Mouse (Mus musculus) limb, embryonic 12.5 days (tissue): ENCODE data around the gene Sp7. TPM values are rescaled to one million over a fixed set of nuclear protein-coding genes. Genes with fewer than 3 reads are reported as not detected.
"Not testable (repeated sequence)": the region's sequence is repeated elsewhere in the genome, so short reads cannot be mapped to it uniquely, and the experiment has no call there.

Experiments
- ATAC-seq: fragments of 200-750 bp; cut with Nextera tagmentation; 2 replicates; pipeline ENCODE4 v1.8.0; 2017; ENCODE audit warnings: low read depth, moderate TSS enrichment; ENCODE audit not compliant: insufficient number of reproducible peaks, insufficient read depth, low FRiP score, low TSS enrichment
- H3K27ac ChIP-seq: fragments of 300-500 bp; sonication (generic); 2 replicates; pipeline ENCODE4 v1.5.1; 2016; ENCODE audit warnings: mild to moderate bottlenecking, moderate library complexity
- H3K27me3 ChIP-seq: fragments of 300-500 bp; sonication (generic); 2 replicates; pipeline ENCODE4 v1.6.1; 2016; ENCODE audit warnings: mild to moderate bottlenecking, moderate library complexity
- H3K36me3 ChIP-seq: fragments of 300-500 bp; sonication (generic); 2 replicates; pipeline ENCODE4 v1.6.1; 2016; ENCODE audit warnings: mild to moderate bottlenecking, moderate library complexity
- H3K4me1 ChIP-seq: fragments of 300-500 bp; sonication (generic); replicated peaks from 2 replicates; pipeline ENCODE4 v1.6.1; 2016
- H3K4me2 ChIP-seq: fragments of 300-500 bp; sonication (generic); 2 replicates; pipeline ENCODE4 v1.6.1; 2016; ENCODE audit warnings: mild to moderate bottlenecking, moderate library complexity
- H3K4me3 ChIP-seq: fragments of 300-500 bp; sonication (generic); replicated peaks from 2 replicates; pipeline ENCODE4 v1.5.1; 2016; ENCODE audit warnings: mild to moderate bottlenecking
- H3K9ac ChIP-seq: fragments of 300-500 bp; sonication (generic); replicated peaks from 2 replicates; pipeline ENCODE4 v1.6.1; 2016; ENCODE audit warnings: mild to moderate bottlenecking, moderate library complexity
- H3K9me3 ChIP-seq: fragments of 300-500 bp; sonication (generic); 2 replicates; pipeline ENCODE4 v1.6.1; 2016; ENCODE audit warnings: mild to moderate bottlenecking, moderate library complexity
- WGBS: fragments of 180-500 bp; shearing (Covaris S2); methylation state at CpG from one replicate; pipeline ENCODE4 v1.1.7; 2016; 5-methylcytosine and 5-hydroxymethylcytosine counted together
- polyA plus RNA-seq: library from polyadenylated mRNA; unstranded; fragments of >200 nt; fragmentation: Nextera tagmentation; extraction: Ambion mirVana; gene quantifications from 2 replicates; pipeline ENCODE4 v1.2.1, GENCODE M21; 2016

The Sp7 gene
- polyA plus RNA-seq, 1 experiment from 2014 or later, result 3.1 TPM

DNA sequence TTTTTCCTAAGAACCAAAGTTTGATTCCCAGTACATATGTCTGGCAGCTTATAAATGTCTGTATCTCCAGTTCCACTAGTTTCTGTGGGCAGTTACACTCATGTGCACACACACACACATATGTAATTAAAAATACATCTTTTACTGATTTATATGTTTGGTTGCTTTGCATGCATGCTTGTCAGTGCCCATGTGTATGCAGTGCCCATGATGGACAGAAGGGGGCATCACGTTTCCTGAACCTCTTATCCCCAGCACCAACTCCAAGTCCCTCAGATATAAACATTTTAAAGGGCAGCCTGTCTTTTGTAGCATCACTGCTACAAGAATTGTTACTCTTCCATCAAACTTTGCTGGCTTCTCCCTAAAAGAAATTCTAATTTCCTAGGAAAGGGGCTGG is 25.4 kb downstream of the Sp7 start:
- Histone ChIP-seq H3K27me3 (no peaks in the 10 kb centered on the region), H3K36me3 (peaks cover 86% of the 10 kb centered on the region), H3K9ac (no peak overlapping the region), H3K4me3 (no peak overlapping the region), H3K27ac (no peak overlapping the region), H3K4me2 (no peak overlapping the region), H3K9me3 (no peaks in the 10 kb centered on the region), H3K4me1 (no peaks in the 10 kb centered on the region)
- ATAC-seq, result no peak
- WGBS, result 17% methylated on average over 1 of the region's 1 CpGs

DNA sequence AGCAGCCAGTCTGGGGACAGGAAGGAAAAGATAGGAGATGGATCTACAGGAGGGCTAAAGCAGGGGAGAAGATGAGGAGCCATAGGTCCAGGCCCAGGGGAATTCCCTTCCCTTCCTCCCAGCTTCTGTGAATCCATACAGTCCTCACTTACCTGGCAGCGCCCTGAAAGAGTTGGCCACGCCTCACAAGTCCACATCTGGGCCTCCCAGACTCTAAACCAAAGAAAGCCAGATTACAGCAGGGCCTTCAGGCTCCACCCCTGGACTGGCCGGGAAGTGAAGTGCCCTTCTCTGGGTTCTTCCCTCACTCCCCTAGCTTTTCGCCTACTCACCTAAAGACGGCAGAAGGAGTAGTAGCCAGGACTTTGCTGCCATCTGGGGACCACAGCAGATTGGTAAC is 27.4 kb downstream of the Sp7 start:
- no peak overlapping the region for H3K4me2 ChIP-seq
- WGBS, result 63% methylated on average over 5 of the region's 5 CpGs
- no peak overlapping the region for H3K4me3 ChIP-seq
- no peaks in the 10 kb centered on the region for H3K9me3 ChIP-seq
- no peaks in the 10 kb centered on the region for H3K4me1 ChIP-seq
- ATAC-seq, result no peak
- H3K27ac ChIP-seq, result no peak overlapping the region
- H3K9ac ChIP-seq, result no peak overlapping the region
- H3K27me3 ChIP-seq, result no peaks in the 10 kb centered on the region
- peaks cover 86% of the 10 kb centered on the region for H3K36me3 ChIP-seq

DNA sequence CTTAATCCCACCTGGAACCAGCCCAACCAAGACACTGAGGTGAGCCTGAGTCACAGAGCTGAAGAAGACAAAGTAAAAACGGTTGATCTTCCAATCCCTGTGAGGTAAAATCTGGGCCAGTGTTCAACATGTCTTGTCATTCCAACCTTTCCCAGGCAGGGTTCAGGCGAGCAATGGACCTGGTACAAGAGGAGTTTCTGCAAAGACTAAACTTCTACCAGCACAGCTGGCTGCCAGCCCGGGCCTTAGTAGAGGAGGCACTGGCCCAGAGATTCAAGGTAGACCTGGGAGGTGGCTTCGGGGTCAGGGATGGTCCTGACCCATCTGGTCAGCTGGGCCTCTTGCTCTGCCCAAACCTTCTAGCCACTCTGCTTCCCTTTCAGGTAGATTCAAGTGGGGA is 30.0 kb downstream of the Sp7 start:
- peaks cover 15% of the 10 kb centered on the region for H3K4me1 ChIP-seq
- no peak for ATAC-seq
- H3K27ac ChIP-seq, result no peak overlapping the region
- H3K9me3 ChIP-seq, result no peaks in the 10 kb centered on the region
- H3K4me2 ChIP-seq, result no peak overlapping the region
- peaks cover 88% of the 10 kb centered on the region for H3K36me3 ChIP-seq
- H3K4me3 ChIP-seq, result no peak overlapping the region
- no peak overlapping the region for H3K9ac ChIP-seq
- no peaks in the 10 kb centered on the region for H3K27me3 ChIP-seq
- WGBS, result 90% methylated on average over 4 of the region's 4 CpGs

DNA sequence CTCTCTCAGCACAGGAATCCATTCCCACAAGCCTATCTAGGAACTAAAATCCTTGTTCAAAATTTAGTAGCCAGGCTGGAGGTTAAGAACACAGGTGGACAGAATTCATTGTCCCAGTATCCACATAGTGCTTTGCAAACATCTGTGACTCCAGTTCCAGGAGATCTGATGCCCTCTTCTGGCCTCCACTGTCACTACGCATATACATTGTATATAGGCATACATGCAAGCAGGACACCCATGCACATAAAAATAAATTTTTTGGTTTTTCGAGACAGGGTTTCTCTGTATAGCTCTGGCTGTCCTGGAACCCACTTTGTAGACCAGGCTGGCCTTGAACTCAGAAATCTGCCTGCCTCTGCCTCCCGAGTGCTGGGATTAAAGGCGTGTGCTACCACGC is 31.1 kb downstream of the Sp7 start:
- H3K27ac ChIP-seq, H3K9me3 ChIP-seq, H3K4me2 ChIP-seq, H3K27me3 ChIP-seq, ATAC-seq, H3K9ac ChIP-seq, H3K4me3 ChIP-seq: not testable (repeated sequence)
- 93% methylated on average over 5 of the region's 5 CpGs for WGBS
- H3K4me1 ChIP-seq, result peaks cover 21% of the 10 kb centered on the region
- H3K36me3 ChIP-seq, result peaks cover 88% of the 10 kb centered on the region

DNA sequence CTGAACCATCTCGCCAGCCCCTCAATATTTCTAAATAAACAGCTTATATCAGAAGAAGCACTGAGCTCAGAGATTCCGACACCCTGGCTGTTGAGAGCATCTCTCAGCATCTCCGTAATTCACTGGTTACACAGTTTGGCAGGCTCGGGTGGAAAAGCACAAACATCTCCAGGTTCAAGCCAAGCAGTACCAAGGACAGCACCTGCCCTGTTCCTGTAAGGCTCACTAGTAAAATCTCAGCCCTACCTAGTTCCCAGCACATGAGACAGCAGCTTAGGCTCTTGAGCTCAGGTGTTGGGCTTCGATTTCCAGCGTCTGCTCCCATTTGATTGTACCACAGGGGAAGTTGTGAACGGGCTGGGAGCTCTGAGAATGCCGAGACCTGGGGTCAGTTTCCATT is 31.7 kb downstream of the Sp7 start:
- 84% methylated on average over 8 of the region's 8 CpGs for WGBS
- Histone ChIP-seq H3K9ac (no peak overlapping the region), H3K27ac (no peak overlapping the region), H3K4me1 (peaks cover 22% of the 10 kb centered on the region), H3K9me3 (no peaks in the 10 kb centered on the region), H3K4me2 (no peak overlapping the region), H3K27me3 (no peaks in the 10 kb centered on the region), H3K4me3 (no peak overlapping the region), H3K36me3 (peaks cover 90% of the 10 kb centered on the region)
- no peak for ATAC-seq

DNA sequence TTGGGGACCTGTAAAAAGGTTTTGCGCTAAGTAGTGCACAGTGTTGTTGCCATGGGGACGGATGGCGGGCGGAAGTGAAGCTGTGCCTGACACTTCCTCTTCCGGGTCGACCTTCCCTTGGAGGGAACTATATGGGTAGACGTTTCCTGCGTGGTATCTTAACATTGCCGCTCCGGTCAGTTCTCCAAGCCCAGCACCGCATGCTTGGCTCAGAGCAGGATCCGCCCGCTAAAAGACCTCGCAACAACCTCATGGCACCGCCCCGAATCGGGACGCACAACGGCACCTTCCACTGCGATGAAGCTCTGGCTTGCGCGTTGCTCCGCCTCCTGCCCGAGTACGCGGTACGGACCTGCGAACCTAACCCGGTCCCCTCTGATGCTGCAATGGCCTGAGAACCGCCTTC is 35.4 kb downstream of the Sp7 start, which contains the start of gene Myg1:
Myg1 (plus strand) TSS at position 100 of the 406 bp plus-strand sequence.
- Histone ChIP-seq H3K36me3 (peaks cover 75% of the 10 kb centered on the region), H3K9me3 (no peaks in the 10 kb centered on the region), H3K4me2 (peak within 1 kb of the TSS; percentile 87), H3K27ac (peak within 1 kb of the TSS; percentile 79), H3K9ac (peak within 1 kb of the TSS; percentile 75), H3K27me3 (no peaks in the 10 kb centered on the region), H3K4me3 (peak within 1 kb of the TSS; percentile 76), H3K4me1 (peaks cover 30% of the 10 kb centered on the region)
- under 1% methylated on average over 30 of the region's 30 CpGs for WGBS
- peak; percentile 88 for ATAC-seq

DNA sequence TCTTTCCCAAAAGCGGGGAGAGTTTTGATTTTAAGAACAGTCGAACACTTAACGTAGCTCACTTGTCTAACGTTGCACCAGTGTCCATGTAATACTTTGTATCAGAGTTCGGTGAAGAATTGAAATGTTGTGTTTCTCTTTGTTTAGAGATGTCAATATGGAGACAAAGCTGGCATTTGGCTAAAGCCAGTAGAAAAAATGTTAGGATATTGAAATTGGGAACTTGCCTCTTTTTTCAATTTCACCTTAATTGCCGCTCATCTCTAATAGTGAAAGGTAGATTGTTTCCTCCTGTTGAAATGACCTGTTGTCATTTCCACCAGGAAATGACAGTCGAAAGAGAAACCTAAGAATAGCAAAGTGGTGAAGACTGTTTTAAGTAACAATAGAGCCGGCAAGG is 40.1 kb downstream of the Sp7 start:
- Histone ChIP-seq H3K4me1 (peaks cover 18% of the 10 kb centered on the region), H3K9me3 (no peaks in the 10 kb centered on the region), H3K27me3 (no peaks in the 10 kb centered on the region), H3K4me3 (peak overlapping the region; percentile 82), H3K27ac (peak overlapping the region; percentile 87; the same call in 1 of the 2 replicates), H3K9ac (peak overlapping the region; percentile 79), H3K36me3 (peaks cover 56% of the 10 kb centered on the region), H3K4me2 (peak overlapping the region; percentile 89)
- 67% methylated on average over 8 of the region's 8 CpGs for WGBS
- ATAC-seq, result no peak

DNA sequence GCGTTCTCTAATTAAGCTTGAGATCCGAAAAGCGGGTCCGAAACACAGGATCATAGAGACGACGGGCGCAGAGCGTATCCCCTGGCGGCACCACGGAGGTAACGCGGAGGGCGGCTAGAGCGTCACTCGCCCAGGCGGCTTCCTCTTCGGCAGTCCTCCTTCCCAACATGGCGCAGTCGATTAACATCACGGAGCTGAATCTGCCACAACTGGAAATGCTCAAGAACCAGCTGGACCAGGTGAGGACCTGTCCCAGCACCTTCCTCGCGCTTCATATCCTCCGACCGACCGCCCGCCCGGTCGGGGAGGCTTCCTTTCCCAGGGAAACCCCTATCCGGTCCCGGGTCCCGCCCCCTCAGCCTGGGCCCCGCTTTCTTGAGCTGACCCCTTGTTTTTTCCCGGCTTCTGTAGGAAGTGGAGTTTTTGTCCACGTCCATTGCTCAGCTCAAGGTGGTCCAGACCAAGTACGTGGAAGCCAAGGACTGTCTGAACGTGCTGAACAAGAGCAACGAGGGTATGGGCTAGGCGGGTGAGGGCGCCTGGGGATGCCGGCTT is 40.9 kb downstream of the Sp7 start, which contains the start of gene Pfdn5:
Pfdn5 (plus strand) TSS at position 95 of the 555 bp plus-strand sequence.
- Histone ChIP-seq H3K9ac (peak within 1 kb of the TSS; percentile 79), H3K4me1 (peaks cover 14% of the 10 kb centered on the region), H3K27me3 (no peaks in the 10 kb centered on the region), H3K4me3 (peak within 1 kb of the TSS; percentile 82), H3K27ac (peak within 1 kb of the TSS; percentile 87), H3K9me3 (no peaks in the 10 kb centered on the region), H3K36me3 (peaks cover 62% of the 10 kb centered on the region), H3K4me2 (peak within 1 kb of the TSS; percentile 89)
- WGBS, result under 1% methylated on average over 40 of the region's 40 CpGs
- peak; percentile 78; the same call in 1 of the 2 replicates for ATAC-seq

DNA sequence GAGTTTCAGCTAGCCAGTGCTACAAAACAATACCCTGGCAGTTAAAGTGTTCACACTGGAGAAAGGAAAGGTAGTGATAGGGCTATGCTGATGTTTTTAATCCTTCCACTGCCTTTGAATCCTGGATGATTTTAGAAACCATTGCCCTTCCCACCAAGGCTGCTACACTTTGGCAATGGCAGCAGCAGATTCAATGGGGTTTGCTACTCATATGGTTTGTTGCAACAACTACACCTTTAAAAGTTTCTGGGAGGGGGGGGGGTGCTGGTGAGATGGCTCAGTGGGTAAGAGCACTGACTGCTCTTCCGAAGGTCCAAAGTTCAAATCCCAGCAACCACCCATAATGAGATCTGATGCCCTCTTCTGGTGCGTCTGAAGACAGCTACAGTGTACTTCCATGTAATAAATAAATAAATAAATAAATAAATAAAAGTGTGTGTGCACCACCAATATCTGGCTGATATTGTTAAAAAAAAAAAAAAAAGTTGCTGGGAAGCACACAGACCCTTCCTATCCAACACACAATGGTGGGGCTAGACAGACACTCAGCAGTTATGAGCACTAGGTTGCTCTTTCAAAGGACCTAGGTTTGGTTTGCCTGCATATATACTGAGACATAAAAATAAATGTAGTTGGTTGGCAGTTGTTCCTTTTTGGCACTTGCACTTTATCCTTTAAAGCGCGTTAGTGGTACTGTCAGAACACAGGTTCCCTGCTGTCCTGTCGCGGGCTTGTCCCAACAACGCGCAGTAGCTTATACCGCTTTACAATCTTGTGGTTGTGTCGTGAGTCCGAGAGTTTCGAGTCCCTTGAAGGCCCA is 42.1 kb downstream of the Sp7 start:
- Histone ChIP-seq H3K27ac (no peak overlapping the region), H3K4me3 (0 out of 2 replicates have a peak overlapping the region, but pooled peaks have one; percentile 19), H3K27me3 (no peaks in the 10 kb centered on the region), H3K36me3 (peaks cover 63% of the 10 kb centered on the region), H3K4me1 (peaks cover 11% of the 10 kb centered on the region), H3K9ac (no peak overlapping the region), H3K4me2 (peak overlapping the region; percentile 89), H3K9me3 (no peaks in the 10 kb centered on the region)
- WGBS, result 77% methylated on average over 12 of the region's 12 CpGs
- no peak for ATAC-seq

DNA sequence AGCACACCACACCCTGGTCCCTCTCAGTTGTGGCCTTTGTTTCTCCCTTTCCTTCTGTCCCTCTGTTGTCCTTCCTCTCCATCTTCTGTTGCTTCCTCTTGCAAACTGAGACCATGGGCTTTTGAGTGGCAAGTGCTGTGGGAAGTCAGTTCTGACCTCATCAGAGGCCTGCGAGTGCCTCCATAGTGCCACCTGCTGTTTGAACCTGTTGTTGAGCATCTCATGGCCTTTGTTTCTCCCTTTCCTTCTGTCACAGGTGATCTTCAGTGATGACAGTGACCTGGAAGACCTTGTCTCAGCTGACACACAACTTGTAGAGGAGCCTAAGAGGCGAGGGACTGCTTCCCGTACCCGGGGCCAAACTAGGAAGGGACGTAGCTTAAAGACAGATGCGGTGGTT is 50.7 kb downstream of the Sp7 start:
- Histone ChIP-seq H3K27me3 (no peaks in the 10 kb centered on the region), H3K4me1 (no peaks in the 10 kb centered on the region), H3K36me3 (peaks cover 91% of the 10 kb centered on the region), H3K4me3 (no peak overlapping the region), H3K4me2 (no peak overlapping the region), H3K27ac (no peak overlapping the region), H3K9ac (no peak overlapping the region), H3K9me3 (no peaks in the 10 kb centered on the region)
- WGBS, result 88% methylated on average over 6 of the region's 6 CpGs
- ATAC-seq, result no peak

DNA sequence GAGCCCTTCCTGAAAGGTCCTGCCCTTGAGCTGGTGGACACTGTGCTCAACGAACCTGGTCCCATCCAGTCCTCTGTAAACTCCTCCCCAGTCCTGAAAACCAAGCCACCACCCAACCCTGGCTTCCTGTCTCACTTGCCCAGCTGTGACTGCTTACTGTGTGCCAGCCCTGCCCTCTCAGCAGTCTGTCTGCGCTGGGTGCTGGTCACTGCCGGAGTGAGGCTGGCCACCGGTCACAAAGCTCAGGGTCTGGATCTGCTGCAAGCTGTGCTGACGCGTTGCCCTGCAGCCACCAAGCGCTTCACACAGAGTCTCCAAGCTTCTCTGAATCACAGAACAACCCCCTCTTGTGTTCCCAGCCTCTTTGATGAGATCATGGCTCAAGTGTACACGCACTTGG is 51.7 kb downstream of the Sp7 start:
- Histone ChIP-seq H3K4me3 (no peak overlapping the region), H3K4me1 (no peaks in the 10 kb centered on the region), H3K27me3 (no peaks in the 10 kb centered on the region), H3K9ac (no peak overlapping the region), H3K36me3 (peaks cover 89% of the 10 kb centered on the region), H3K4me2 (no peak overlapping the region), H3K9me3 (no peaks in the 10 kb centered on the region), H3K27ac (no peak overlapping the region)
- no peak for ATAC-seq
- WGBS, result 94% methylated on average over 8 of the region's 8 CpGs
